Mouse (Mus musculus): ENCODE measurements around the gene Taf3. TPM values are rescaled to one million over a fixed set of nuclear protein-coding genes. Genes with fewer than 3 reads are reported as not detected.
A peak's percentile ranks its signal among the peaks of the same experiment; 100 is the strongest.

Taf3 gene
- total RNA-seq (2021) = 10 to 100 TPM in 1 of 2 experiments, 1 to 10 TPM in 1; 9.4 to 10.8 TPM
- long read RNA-seq, experiment 1, full-length matches to known transcripts = 19 of 21 reads
- long read RNA-seq, experiment 1, partial matches to known transcripts = 1 of 21 reads
- long read RNA-seq, experiment 1, other reads (novel, unspliced or antisense) = 1 of 21 reads
- long read RNA-seq, experiment 2, full-length matches to known transcripts = 11 of 14 reads
- long read RNA-seq, experiment 2, partial matches to known transcripts = 0 of 14 reads
- long read RNA-seq, experiment 2, other reads (novel, unspliced or antisense) = 3 of 14 reads

- peak; percentile 94 for DNase-seq (ENCODE audit: low spot score)
These were observed at the start of gene Taf3 for GRCm38 (mm10) chr2:10048461-10048860. Gene Taf3 (minus strand): TSS chr2:10048596.

GRCm38 (mm10) chr2:10094327-10095100, 46.1 kb upstream of the Taf3 start:
- no peak for DNase-seq (ENCODE audit: low spot score)

- DNase-seq (ENCODE audit: low spot score) = peak; percentile 27
These were observed 39.0 kb upstream of the Taf3 start for GRCm38 (mm10) chr2:10087256-10087850.

DNA sequence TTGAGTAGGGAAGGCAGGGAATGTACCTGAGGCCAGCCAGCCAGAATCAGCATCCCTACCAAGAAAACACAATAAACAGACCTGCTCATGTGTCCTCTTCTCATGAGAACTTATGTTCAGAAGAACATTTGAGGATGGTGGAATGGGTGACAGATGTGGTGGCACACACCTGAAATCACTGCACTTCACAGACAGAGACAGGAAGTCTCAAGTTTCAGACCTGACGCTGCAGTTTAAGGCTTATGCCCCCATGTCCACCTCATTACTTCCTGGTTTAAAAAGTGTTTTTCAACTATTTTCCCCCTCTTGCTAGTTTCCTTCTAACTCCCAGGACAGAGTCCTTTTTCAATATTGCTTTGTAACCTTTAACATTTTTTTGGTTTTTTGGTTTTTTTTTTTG, 34.3 kb upstream of the Taf3 start:
- DNase-seq (ENCODE audit: low spot score) = no peak

DNA sequence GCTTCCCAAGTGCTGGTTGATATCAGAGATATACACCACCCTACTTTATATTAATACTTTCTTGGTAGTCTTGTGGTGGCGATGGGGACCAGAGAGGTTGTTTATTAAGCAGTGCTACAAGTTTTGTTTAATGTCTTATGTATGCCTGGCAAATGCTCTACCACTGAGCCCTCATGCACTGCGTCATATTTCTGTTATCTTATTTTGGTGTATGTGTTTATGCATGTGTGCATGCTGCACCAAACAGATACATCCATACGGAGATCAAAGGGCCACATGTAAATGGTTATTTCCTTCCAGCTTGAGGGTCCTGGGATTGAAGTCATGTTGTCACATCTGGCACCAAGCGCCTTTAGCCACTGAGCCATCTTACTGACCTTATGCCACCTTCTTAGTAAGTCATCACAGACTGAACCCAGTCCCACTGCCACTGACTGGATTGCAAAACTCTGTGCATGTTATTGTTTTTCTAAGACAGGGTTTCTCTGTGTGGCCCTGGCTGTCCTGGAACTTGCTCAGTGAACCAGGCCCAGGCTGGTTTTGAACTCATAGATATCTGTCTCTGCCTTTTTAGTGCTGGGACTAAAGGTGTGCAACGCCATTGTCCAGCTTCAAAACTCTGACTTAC, 33.2 kb upstream of the Taf3 start:
- DNase-seq (ENCODE audit: low spot score) = no peak

DNA sequence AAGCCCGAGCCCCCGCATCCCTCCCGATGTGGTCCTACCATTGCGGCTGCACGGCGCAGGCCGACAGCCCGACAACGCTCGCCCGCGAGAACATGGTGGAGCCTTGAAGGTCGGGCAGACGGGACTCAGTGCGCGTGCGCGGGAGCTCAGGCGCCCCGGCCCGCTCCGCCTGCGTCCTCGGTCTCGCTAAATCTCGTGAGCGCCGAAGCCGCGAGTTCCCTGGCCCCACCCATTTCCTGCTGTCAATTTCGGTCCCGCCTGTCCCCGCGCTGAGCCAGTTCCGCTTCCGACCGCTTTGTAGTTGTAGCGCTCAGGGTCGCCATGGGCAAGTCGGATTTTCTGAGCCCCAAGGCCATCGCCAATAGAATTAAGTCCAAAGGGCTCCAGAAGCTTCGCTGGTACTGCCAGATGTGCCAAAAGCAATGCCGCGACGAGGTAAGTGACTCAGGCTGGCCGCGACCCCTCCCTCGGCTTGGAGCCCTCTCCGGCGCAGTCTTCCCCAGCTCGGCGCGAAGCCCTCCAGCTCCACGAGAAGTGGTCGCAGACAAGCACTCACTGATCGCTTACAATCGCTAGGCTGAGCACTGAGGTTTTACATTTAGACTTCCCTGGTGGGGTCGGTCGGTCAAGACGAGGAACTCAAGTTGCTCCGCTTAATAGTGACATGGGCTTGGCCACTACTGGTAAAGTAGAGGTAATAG, 32.1 kb upstream of the Taf3 start, which contains the start of the genes Atp5c1 and Kin:
Gene Atp5c1, minus strand, starts transcription at position 201 of the 701 bp plus-strand sequence.
Gene Kin, plus strand, starts transcription at position 284 of the 701 bp plus-strand sequence.
- DNase-seq (ENCODE audit: low spot score) = peak; percentile 97

GRCm38 (mm10) chr2:10079745-10080309, 31.4 kb upstream of the Taf3 start:
- DNase-seq (ENCODE audit: low spot score) = no peak

- DNase-seq (ENCODE audit: low spot score) = no peak
These were observed 28.3 kb upstream of the Taf3 start for GRCm38 (mm10) chr2:10076675-10077074.

DNA sequence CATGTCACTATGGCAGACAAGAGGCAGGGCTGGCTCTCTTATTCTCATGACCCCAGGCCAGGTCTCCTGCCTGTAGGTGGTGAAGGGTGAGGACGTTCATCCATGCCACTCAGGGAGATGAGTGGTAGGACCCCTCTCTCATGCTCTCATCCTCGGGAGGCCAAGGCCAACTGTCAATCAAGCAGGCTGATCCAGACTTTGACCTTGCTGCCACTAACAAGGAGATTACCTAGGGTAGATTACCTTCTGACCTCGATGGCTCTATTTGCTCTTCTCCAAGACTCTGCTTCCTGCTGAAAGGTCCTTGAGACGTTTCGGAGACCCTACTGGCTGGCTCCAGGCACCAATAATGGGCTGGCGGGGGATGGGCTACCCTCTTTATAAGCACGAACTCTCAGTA, 26.1 kb upstream of the Taf3 start:
- no peak for DNase-seq (ENCODE audit: low spot score)

- no peak for DNase-seq (ENCODE audit: low spot score)
These were observed 23.4 kb upstream of the Taf3 start for GRCm38 (mm10) chr2:10071751-10072150.

- DNase-seq (ENCODE audit: low spot score) = no peak
These were observed 10.4 kb upstream of the Taf3 start for GRCm38 (mm10) chr2:10058836-10059235.

GRCm38 (mm10) chr2:10051996-10052395, 3.6 kb upstream of the Taf3 start:
- no peak for DNase-seq (ENCODE audit: low spot score)

DNA sequence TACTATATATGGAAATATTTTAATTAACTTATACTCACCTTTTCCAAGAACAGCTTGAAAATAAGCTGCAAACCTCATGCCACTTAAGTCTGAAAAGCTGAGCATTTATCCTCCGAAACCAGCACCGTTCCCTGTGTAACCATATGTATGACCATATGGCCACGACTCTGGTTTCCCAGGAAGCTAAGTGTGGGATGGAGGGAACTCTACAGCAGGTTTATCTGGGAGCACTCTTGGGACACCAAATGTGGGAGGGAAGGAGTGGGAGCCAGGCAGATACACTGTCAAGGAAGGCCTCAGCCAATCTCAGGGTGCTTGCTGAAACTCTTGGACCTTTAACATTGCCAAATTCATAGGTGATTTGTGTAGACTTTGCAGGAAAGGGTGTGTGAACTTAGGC, 2.5 kb upstream of the Taf3 start:
- DNase-seq (ENCODE audit: low spot score) = no peak

DNA sequence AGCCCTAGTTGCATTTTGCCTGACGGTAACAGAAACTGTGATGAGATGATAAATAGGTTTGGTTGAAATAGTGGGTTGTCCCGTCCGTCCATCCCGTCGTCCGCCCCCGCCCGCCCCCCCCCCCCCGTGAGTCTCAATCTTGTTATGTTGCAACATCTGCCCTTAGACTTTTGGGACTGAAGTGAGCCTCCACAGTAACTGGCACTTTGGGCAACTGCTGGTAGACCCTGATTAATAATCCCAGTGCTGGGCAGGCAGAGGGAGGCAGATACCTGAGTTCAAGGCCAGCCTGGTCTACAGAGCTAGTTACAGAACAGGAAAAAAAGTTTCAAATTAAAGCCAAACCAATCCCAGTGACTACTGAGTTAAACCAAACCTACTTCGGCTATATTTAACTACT, 1.1 kb upstream of the Taf3 start:
- no peak for DNase-seq (ENCODE audit: low spot score)

- DNase-seq (ENCODE audit: low spot score) = peak; percentile 15
These were observed 499 bp downstream of the Taf3 start for GRCm38 (mm10) chr2:10047758-10048436.

DNA sequence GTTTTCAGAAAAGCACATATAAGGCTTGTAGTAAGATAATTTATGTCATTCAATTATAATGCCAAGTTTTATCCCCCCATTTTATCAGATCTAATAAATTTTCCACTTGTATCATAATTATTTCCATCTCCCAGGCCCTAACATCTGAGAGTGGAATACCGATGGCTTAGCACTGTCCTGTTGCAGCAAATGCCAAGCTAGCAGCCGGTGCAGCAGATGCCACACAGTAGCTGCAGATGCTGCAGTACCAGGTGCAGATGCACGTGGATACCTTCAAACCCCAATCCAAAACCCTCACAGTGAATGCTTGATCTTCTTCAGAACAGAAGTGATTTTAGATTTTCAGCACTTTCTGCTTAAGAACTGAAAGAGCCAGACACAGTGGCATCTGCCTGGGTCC, 13.4 kb downstream of the Taf3 start:
- DNase-seq (ENCODE audit: low spot score) = no peak

- no peak for DNase-seq (ENCODE audit: low spot score)
These were observed 14.7 kb downstream of the Taf3 start for GRCm38 (mm10) chr2:10033684-10034083.

GRCm38 (mm10) chr2:10029755-10030154, 18.6 kb downstream of the Taf3 start:
- no peak for DNase-seq (ENCODE audit: low spot score)

DNA sequence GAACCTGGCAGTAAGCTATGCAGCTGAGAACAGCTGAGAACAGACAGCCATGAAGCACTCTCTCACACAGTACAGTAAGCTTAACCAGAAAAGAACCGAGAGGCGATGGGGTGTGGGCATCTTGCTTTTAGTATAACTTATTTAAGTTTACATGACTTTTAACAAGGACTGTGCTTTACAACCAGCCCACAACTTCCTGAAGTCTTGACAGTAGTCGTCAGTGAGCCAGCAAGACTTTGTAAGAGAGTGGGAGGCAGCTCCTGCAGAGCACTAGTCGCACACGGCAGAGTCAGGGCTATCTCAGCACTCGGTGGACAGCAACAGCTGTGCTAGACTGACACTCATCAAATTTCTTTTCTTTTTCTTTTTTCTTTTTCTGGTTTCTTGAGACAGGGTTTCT, 24.1 kb downstream of the Taf3 start:
- no peak for DNase-seq (ENCODE audit: low spot score)

- peak; percentile 49 for DNase-seq (ENCODE audit: low spot score)
These were observed 27.1 kb downstream of the Taf3 start for GRCm38 (mm10) chr2:10021296-10021695.

Data from gastrocnemius, adult 18-20 months (tissue).